Mouse (Mus musculus) cerebellum, postnatal 25 days (tissue): ENCODE data around the gene Kank2.
"Not testable (repeated sequence)": the region's sequence is repeated elsewhere in the genome, so short reads cannot be mapped to it uniquely, and the experiment has no call there.

Source experiments
- DNase-seq, 2 experiments: peaks; one replicate each; pipeline ENCODE4 v3.0.0; 2021; ENCODE audit warnings: mixed read lengths in 2 of 2

Kank2 gene

GRCm38 (mm10) chr9:21818125-21818524 is 19.6 kb upstream of the Kank2 start:
- peak in 1 of 2 experiments; percentile 43 for DNase-seq

- DNase-seq, result no peak
These were observed 18.3 kb upstream of the Kank2 start for GRCm38 (mm10) chr9:21816716-21817305.

- no peak for DNase-seq
These were observed 12.6 kb upstream of the Kank2 start for GRCm38 (mm10) chr9:21811170-21811569.

- DNase-seq, result no peak
These were observed 10.0 kb upstream of the Kank2 start for GRCm38 (mm10) chr9:21808561-21808960.

- DNase-seq, result peak in 1 of 2 experiments; percentile 43
These were observed 8.4 kb upstream of the Kank2 start for GRCm38 (mm10) chr9:21806976-21807375.

GRCm38 (mm10) chr9:21806363-21806762 is 7.8 kb upstream of the Kank2 start:
- DNase-seq, result no peak

- DNase-seq, result peak; percentile 87 to 93
These were observed 5.6 kb upstream of the Kank2 start for GRCm38 (mm10) chr9:21803986-21804644.

- DNase-seq, result no peak
These were observed 3.0 kb upstream of the Kank2 start for GRCm38 (mm10) chr9:21801591-21801990.

GRCm38 (mm10) chr9:21801121-21801520 is 2.6 kb upstream of the Kank2 start:
- no peak for DNase-seq

GRCm38 (mm10) chr9:21799010-21799350 is 436 bp upstream of the Kank2 start:
- no peak for DNase-seq

- DNase-seq, result peak in 1 of 2 experiments; percentile 47
These were observed 611 bp downstream of the Kank2 start for GRCm38 (mm10) chr9:21797921-21798344.

GRCm38 (mm10) chr9:21796919-21797318 is 1.6 kb downstream of the Kank2 start:
- no peak for DNase-seq

GRCm38 (mm10) chr9:21796259-21796658 is 2.3 kb downstream of the Kank2 start:
- DNase-seq, result no peak

GRCm38 (mm10) chr9:21795579-21795978 is 3.0 kb downstream of the Kank2 start:
- no peak for DNase-seq

- DNase-seq, result peak; percentile 84 to 86
These were observed 3.6 kb downstream of the Kank2 start for GRCm38 (mm10) chr9:21794925-21795324.

- DNase-seq, result peak in 1 of 2 experiments; percentile 46
These were observed 4.2 kb downstream of the Kank2 start for GRCm38 (mm10) chr9:21794344-21794834.

- not testable (repeated sequence) for DNase-seq
These were observed 5.0 kb downstream of the Kank2 start for GRCm38 (mm10) chr9:21793507-21793906.

GRCm38 (mm10) chr9:21792644-21793043 is 5.9 kb downstream of the Kank2 start:
- DNase-seq, result peak; percentile 50 to 56

GRCm38 (mm10) chr9:21791861-21792260 is 6.7 kb downstream of the Kank2 start:
- DNase-seq, result peak in 1 of 2 experiments; percentile 58

- no peak for DNase-seq
These were observed 10.3 kb downstream of the Kank2 start for GRCm38 (mm10) chr9:21788234-21788633.

- DNase-seq, result no peak
These were observed 10.9 kb downstream of the Kank2 start for GRCm38 (mm10) chr9:21787654-21788053.

GRCm38 (mm10) chr9:21786906-21787305 is 11.6 kb downstream of the Kank2 start:
- DNase-seq, result peak; percentile 64 to 80

GRCm38 (mm10) chr9:21786309-21786708 is 12.2 kb downstream of the Kank2 start:
- DNase-seq, result not testable (repeated sequence)

GRCm38 (mm10) chr9:21784517-21785307 is 13.8 kb downstream of the Kank2 start:
- no peak for DNase-seq
